Mouse (Mus musculus) spleen, adult 2 months (tissue): Measurements from ENCODE around the gene Gsk3a. TPM values are rescaled to one million over a fixed set of nuclear protein-coding genes. Genes with fewer than 3 reads are reported as not detected.

Experiments used
- DNase-seq, 2 experiments: peaks; one replicate each; pipeline versions ENCODE4 v3.0.0 to v3.0.0-alpha.2; 2012 to 2021; ENCODE audit warnings: low spot score in 2 of 2, low read depth in 1 of 2
- H3K27ac ChIP-seq: fragments of 200-500 bp; 2 replicates; pipeline ENCODE4 v1.5.1; 2012; ENCODE audit warnings: low read length, inconsistent platforms; ENCODE audit not compliant: insufficient read depth
- H3K27me3 ChIP-seq: fragments of 200-500 bp; 2 replicates; pipeline ENCODE4 v1.6.1; 2012; ENCODE audit warnings: mild to moderate bottlenecking, moderate library complexity, low read length, inconsistent platforms; ENCODE audit not compliant: control insufficient read depth, insufficient read depth
- H3K36me3 ChIP-seq: fragments of 200-500 bp; 2 replicates; pipeline ENCODE4 v1.6.1; 2012; ENCODE audit warnings: mild to moderate bottlenecking, low read length, inconsistent platforms; ENCODE audit not compliant: control insufficient read depth, insufficient read depth
- H3K4me1 ChIP-seq: fragments of 200-500 bp; 2 replicates; pipeline ENCODE4 v1.6.1; 2011; ENCODE audit warnings: inconsistent platforms; ENCODE audit not compliant: control insufficient read depth, insufficient read depth, insufficient read length
- H3K4me3 ChIP-seq: fragments of 200-500 bp; 2 replicates; pipeline ENCODE4 v1.5.1; 2011; ENCODE audit warnings: mild to moderate bottlenecking, inconsistent platforms; ENCODE audit not compliant: insufficient read depth, insufficient read length; ENCODE audit errors: extremely low read depth
- CTCF ChIP-seq: fragments of 200-500 bp; IDR thresholded peaks from 2 replicates; pipeline ENCODE4 v1.5.1; 2011; ENCODE audit warnings: mild to moderate bottlenecking, inconsistent platforms; ENCODE audit not compliant: insufficient read depth, insufficient read length, insufficient replicate concordance; ENCODE audit errors: extremely low read depth
- POLR2A ChIP-seq: fragments of 200-500 bp; IDR thresholded peaks from 2 replicates; pipeline ENCODE4 v1.6.1; 2011; ENCODE audit warnings: low read depth, low read length, inconsistent platforms
- WGBS: fragments of 180-500 bp; shearing (Covaris S2); methylation state at CpG from one replicate; pipeline ENCODE4 v1.1.7; 2018; 5-methylcytosine and 5-hydroxymethylcytosine counted together
- polyA plus RNA-seq: library from polyadenylated mRNA; depleted of rRNA; stranded (reverse); fragments of >200 nt; gene quantifications from 2 replicates; pipeline ENCODE4 v1.2.3, GENCODE M21; 2012

Gsk3a gene
- polyA plus RNA-seq, 1 experiment: 106 TPM

- TF ChIP-seq CTCF (no peak), POLR2A (no peak)
- Histone ChIP-seq H3K4me1 (peaks cover 11% of the 10 kb centered on the region; the same call in 1 of the 2 replicates), H3K4me3 (peak overlapping the region; percentile 98), H3K27me3 (no peaks in the 10 kb centered on the region), H3K36me3 (peaks cover 6% of the 10 kb centered on the region), H3K27ac (peak overlapping the region; percentile 55)
- DNase-seq: no peak
- WGBS: 1% methylated on average over 25 of the region's 25 CpGs
Observed at GRCm38 (mm10) chr7:25248846-25249313, 11.2 kb upstream of the Gsk3a start.

- H3K4me1 ChIP-seq: peaks cover 11% of the 10 kb centered on the region; the same call in 1 of the 2 replicates
- H3K27ac ChIP-seq: peak overlapping the region; percentile 30; the same call in 1 of the 2 replicates
- no peak for TF ChIP-seq POLR2A
- TF ChIP-seq CTCF: no peak
- H3K4me3 ChIP-seq: peak overlapping the region; percentile 98; the same call in 1 of the 2 replicates
- DNase-seq: no peak
- H3K36me3 ChIP-seq: peaks cover 6% of the 10 kb centered on the region
- no peaks in the 10 kb centered on the region for H3K27me3 ChIP-seq
- 24% methylated on average over 18 of the region's 18 CpGs for WGBS
Observed at GRCm38 (mm10) chr7:25248018-25248647, 10.5 kb upstream of the Gsk3a start.

GRCm38 (mm10) chr7:25247498-25247897, 9.8 kb upstream of the Gsk3a start:
- Histone ChIP-seq H3K27ac (no peak overlapping the region), H3K36me3 (peaks cover 6% of the 10 kb centered on the region), H3K4me3 (no peak overlapping the region), H3K27me3 (no peaks in the 10 kb centered on the region), H3K4me1 (peaks cover 11% of the 10 kb centered on the region; the same call in 1 of the 2 replicates)
- DNase-seq: no peak
- WGBS: 23% methylated on average over 3 of the region's 3 CpGs
- TF ChIP-seq POLR2A (no peak), CTCF (no peak)

GRCm38 (mm10) chr7:25246759-25247137, 9.1 kb upstream of the Gsk3a start:
- no peaks in the 10 kb centered on the region for H3K27me3 ChIP-seq
- peaks cover 6% of the 10 kb centered on the region for H3K36me3 ChIP-seq
- H3K27ac ChIP-seq: no peak overlapping the region
- WGBS: 41% methylated on average over 4 of the region's 4 CpGs
- no peak for DNase-seq
- H3K4me1 ChIP-seq: peaks cover 11% of the 10 kb centered on the region; the same call in 1 of the 2 replicates
- H3K4me3 ChIP-seq: no peak overlapping the region
- TF ChIP-seq POLR2A (no peak), CTCF (no peak)

- Histone ChIP-seq H3K4me1 (peaks cover 10% of the 10 kb centered on the region; the same call in 1 of the 2 replicates), H3K4me3 (no peak overlapping the region), H3K36me3 (peaks cover 6% of the 10 kb centered on the region), H3K27me3 (no peaks in the 10 kb centered on the region), H3K27ac (0 out of 2 replicates have a peak overlapping the region, but pooled peaks have one; percentile 6)
- TF ChIP-seq CTCF (no peak), POLR2A (no peak)
- 58% methylated on average over 20 of the region's 20 CpGs for WGBS
- DNase-seq: no peak
Observed at GRCm38 (mm10) chr7:25246079-25246758, 8.6 kb upstream of the Gsk3a start.

- no peak overlapping the region for H3K27ac ChIP-seq
- no peaks in the 10 kb centered on the region for H3K27me3 ChIP-seq
- peaks cover 4% of the 10 kb centered on the region; the same call in 1 of the 2 replicates for H3K4me1 ChIP-seq
- peaks cover 6% of the 10 kb centered on the region for H3K36me3 ChIP-seq
- no peak overlapping the region for H3K4me3 ChIP-seq
- DNase-seq: no peak
- WGBS: 92% methylated on average over 30 of the region's 30 CpGs
- TF ChIP-seq CTCF (no peak), POLR2A (no peak)
Observed at GRCm38 (mm10) chr7:25244562-25245369, 7.1 kb upstream of the Gsk3a start.
